Mouse (Mus musculus): ENCODE measurements around the gene Kbtbd6.

- no peak for TF ChIP-seq CTCF (conservative IDR thresholded peaks at IDR 0.05; ENCODE audit: low read length)
- TF ChIP-seq NANOG (IDR thresholded peaks at IDR 0.05; ENCODE audit: borderline replicate concordance, low read length): no peak
Observed at GRCm38 (mm10) chr14:79473384-79473783, 21.7 kb downstream of the Kbtbd6 start.

All from E14TG2a.4 (cell line).